Mouse (Mus musculus) gastrocnemius, adult 8-10 months (tissue): ENCODE data around the gene Krt80. TPM values are rescaled to one million over a fixed set of nuclear protein-coding genes. Genes with fewer than 3 reads are reported as not detected.
A peak's percentile ranks its signal among the peaks of the same experiment; 100 is the strongest.

Source experiments
- DNase-seq, 2 experiments: peaks; one replicate each; pipeline ENCODE4 v3.0.0; 2022; ENCODE audit warnings: low spot score in 2 of 2
- total RNA-seq, 4 experiments: library from RNA; stranded (reverse); gene quantifications; 2 replicates each; pipeline ENCODE4 v1.2.4; 2022

The Krt80 gene
- total RNA-seq, 4 experiments from 2014 or later = 1.1 to 3.4 (median 2.5) TPM

GRCm38 (mm10) chr15:101375956-101376775 is 6.2 kb upstream of the Krt80 start:
- no peak for DNase-seq

- peak; percentile 62 for DNase-seq
Measured at GRCm38 (mm10) chr15:101374879-101375278, 4.9 kb upstream of the Krt80 start.

- DNase-seq = no peak
Measured at GRCm38 (mm10) chr15:101373286-101373898, 3.4 kb upstream of the Krt80 start.

- no peak for DNase-seq
Measured at GRCm38 (mm10) chr15:101372131-101372977, 2.4 kb upstream of the Krt80 start.

- DNase-seq = no peak
Measured at GRCm38 (mm10) chr15:101371141-101371985, 1.4 kb upstream of the Krt80 start.

GRCm38 (mm10) chr15:101369382-101370100 is 421 bp downstream of the Krt80 start:
- DNase-seq = no peak

- no peak for DNase-seq
Measured at GRCm38 (mm10) chr15:101368502-101369381, 1.2 kb downstream of the Krt80 start.

- no peak for DNase-seq
Measured at GRCm38 (mm10) chr15:101368015-101368414, 1.9 kb downstream of the Krt80 start.

GRCm38 (mm10) chr15:101367497-101367896 is 2.5 kb downstream of the Krt80 start:
- no peak for DNase-seq

GRCm38 (mm10) chr15:101366926-101367325 is 3.0 kb downstream of the Krt80 start:
- DNase-seq = no peak

- DNase-seq = no peak
Measured at GRCm38 (mm10) chr15:101366482-101366881, 3.5 kb downstream of the Krt80 start.

- DNase-seq = no peak
Measured at GRCm38 (mm10) chr15:101365721-101366120, 4.2 kb downstream of the Krt80 start.

- DNase-seq = no peak
Measured at GRCm38 (mm10) chr15:101364891-101365671, 4.9 kb downstream of the Krt80 start.

- DNase-seq = no peak
Measured at GRCm38 (mm10) chr15:101364425-101364824, 5.5 kb downstream of the Krt80 start.

GRCm38 (mm10) chr15:101363933-101364332 is 6.0 kb downstream of the Krt80 start:
- DNase-seq = no peak

- DNase-seq = no peak
Measured at GRCm38 (mm10) chr15:101362393-101363010, 7.5 kb downstream of the Krt80 start.

GRCm38 (mm10) chr15:101355382-101355786 is 14.6 kb downstream of the Krt80 start:
- no peak for DNase-seq
